Mouse (Mus musculus) forebrain, embryonic 11.5 days (tissue): ENCODE data around the gene Man2a1. TPM values are rescaled to one million over a fixed set of nuclear protein-coding genes. Genes with fewer than 3 reads are reported as not detected.

ENCODE experiments used
- ATAC-seq: fragments of 200-750 bp; cut with Nextera tagmentation; replicated peaks from 2 replicates; pipeline ENCODE4 v1.8.0; 2017; ENCODE audit warnings: moderate TSS enrichment; ENCODE audit not compliant: low FRiP score
- DNase-seq: peaks from one replicate; pipeline ENCODE4 v3.0.0-alpha.2; 2017; ENCODE audit warnings: low spot score
- H3K27ac ChIP-seq: fragments of 300-500 bp; sonication (generic); 2 replicates; pipeline ENCODE4 v1.5.1; 2014; ENCODE audit warnings: low read depth, low read length
- H3K27me3 ChIP-seq: fragments of 300-500 bp; sonication (generic); 2 replicates; pipeline ENCODE4 v1.6.1; 2014; ENCODE audit warnings: mild to moderate bottlenecking, low read length, mixed read lengths; ENCODE audit not compliant: control insufficient read depth, insufficient read depth
- H3K36me3 ChIP-seq: fragments of 300-500 bp; sonication (generic); 2 replicates; pipeline ENCODE4 v1.6.1; 2014; ENCODE audit warnings: mild to moderate bottlenecking, low read length, moderate library complexity, mixed read lengths; ENCODE audit not compliant: control insufficient read depth, insufficient read depth
- H3K4me1 ChIP-seq: fragments of 300-500 bp; sonication (generic); replicated peaks from 2 replicates; pipeline ENCODE4 v1.6.1; 2014; ENCODE audit warnings: low read length, mixed read lengths; ENCODE audit not compliant: control insufficient read depth, insufficient read depth
- H3K4me2 ChIP-seq: fragments of 300-500 bp; sonication (generic); 2 replicates; pipeline ENCODE4 v1.6.1; 2014; ENCODE audit warnings: low read depth, mild to moderate bottlenecking, low read length, moderate library complexity, mixed read lengths; ENCODE audit not compliant: severe bottlenecking
- H3K4me3 ChIP-seq: fragments of 300-500 bp; sonication (generic); 2 replicates; pipeline ENCODE4 v1.5.1; 2014; ENCODE audit warnings: low read depth, low read length
- H3K9ac ChIP-seq: fragments of 300-500 bp; sonication (generic); 2 replicates; pipeline ENCODE4 v1.6.1; 2014; ENCODE audit warnings: low read length
- H3K9me3 ChIP-seq: fragments of 300-500 bp; sonication (generic); 2 replicates; pipeline ENCODE4 v1.6.1; 2016; ENCODE audit warnings: low read length, mixed read lengths; ENCODE audit not compliant: control insufficient read depth
- WGBS: fragments of 180-500 bp; shearing (Covaris S2); extraction: QIAGEN DNeasy Blood & Tissue Kit; methylation state at CpG from one replicate; pipeline ENCODE4 v1.1.7; 2014; 5-methylcytosine and 5-hydroxymethylcytosine counted together
- polyA plus RNA-seq: library from polyadenylated mRNA; unstranded; fragments of >200 nt; fragmentation: Nextera tagmentation; extraction: Ambion mirVana; gene quantifications from 2 replicates; pipeline ENCODE4 v1.2.1, GENCODE M21; 2014

Man2a1 gene
- polyA plus RNA-seq: 4.4 and 5.1 TPM in 2 replicates

DNA sequence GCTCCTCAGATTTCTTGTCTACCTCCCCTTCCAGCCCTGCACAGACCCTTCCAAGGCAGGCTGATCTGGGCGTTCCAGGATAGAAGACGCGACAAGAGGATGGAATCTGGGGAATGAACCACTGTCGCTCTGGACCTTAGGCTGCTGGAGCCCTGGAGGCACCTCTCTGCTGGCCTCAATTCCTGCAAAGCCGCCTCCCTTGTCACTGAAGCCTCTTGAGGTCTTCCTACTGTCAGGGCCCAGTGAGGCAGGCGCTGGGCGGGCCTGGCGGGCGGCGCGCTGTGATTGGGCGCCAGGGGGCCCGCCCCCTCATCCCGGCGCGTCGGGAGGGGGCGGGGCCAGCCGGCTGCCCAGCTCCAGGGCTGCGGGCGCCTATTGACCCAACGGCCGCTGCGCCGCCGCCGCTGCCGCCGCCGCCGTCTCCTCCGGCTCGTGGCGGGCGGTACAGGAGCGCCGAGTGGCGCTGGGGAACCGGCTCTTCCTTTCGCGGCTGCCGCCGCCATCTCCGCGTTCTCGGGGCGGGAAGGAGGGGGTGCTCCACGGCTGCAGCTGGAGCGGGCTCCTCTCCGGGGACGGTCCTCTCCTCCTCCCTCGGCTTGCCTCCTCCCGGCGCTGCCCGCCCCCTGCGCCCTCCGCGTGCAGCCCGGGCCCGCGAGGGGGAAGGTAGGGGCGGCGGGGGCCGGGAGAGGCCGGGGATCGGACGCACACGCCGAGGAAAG, at the start of gene Man2a1:
Gene Man2a1, plus strand, starts transcription at position 365 of the 719 bp plus-strand sequence.
- DNase-seq: peak; percentile 93
- H3K27me3 ChIP-seq: no peaks in the 10 kb centered on the region; the same call in 1 of the 2 replicates
- peak within 1 kb of the TSS; percentile 91 for H3K9ac ChIP-seq
- peak; percentile 97 for ATAC-seq
- WGBS: under 1% methylated on average over 57 of the region's 69 CpGs
- no peaks in the 10 kb centered on the region for H3K36me3 ChIP-seq
- peak within 1 kb of the TSS; percentile 82 for H3K4me3 ChIP-seq
- H3K4me2 ChIP-seq: peak within 1 kb of the TSS; percentile 99
- peaks cover 3% of the 10 kb centered on the region for H3K4me1 ChIP-seq
- peak within 1 kb of the TSS; percentile 72 for H3K27ac ChIP-seq
- H3K9me3 ChIP-seq: no peaks in the 10 kb centered on the region

DNA sequence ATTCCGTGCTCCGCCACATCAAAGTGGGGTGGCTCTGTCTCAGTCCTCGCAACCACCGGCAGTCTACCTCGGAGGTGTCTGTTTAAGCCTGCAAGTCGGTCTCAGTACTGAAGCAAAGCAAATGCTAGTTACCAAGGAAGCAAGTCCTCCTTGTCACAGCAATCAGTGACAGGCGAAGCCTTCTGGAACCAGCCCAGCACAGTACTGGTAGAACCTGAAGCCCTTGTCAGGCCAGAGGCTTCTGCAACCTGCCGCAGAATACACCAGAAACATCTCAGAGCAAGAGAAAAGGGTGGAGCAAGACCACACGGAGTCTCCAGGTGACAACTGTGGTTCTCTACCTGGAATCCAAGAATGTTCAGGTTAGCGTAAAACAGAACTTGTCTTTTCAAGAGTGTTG, 47.2 kb upstream of the Man2a1 start:
- H3K9ac ChIP-seq: no peak overlapping the region
- no peak overlapping the region for H3K4me2 ChIP-seq
- no peaks in the 10 kb centered on the region for H3K9me3 ChIP-seq
- no peaks in the 10 kb centered on the region for H3K27me3 ChIP-seq
- DNase-seq (no peak), ATAC-seq (no peak)
- H3K4me3 ChIP-seq: no peak overlapping the region
- WGBS: 93% methylated on average over 10 of the region's 10 CpGs
- no peaks in the 10 kb centered on the region for H3K36me3 ChIP-seq
- no peak overlapping the region for H3K27ac ChIP-seq
- no peaks in the 10 kb centered on the region for H3K4me1 ChIP-seq

DNA sequence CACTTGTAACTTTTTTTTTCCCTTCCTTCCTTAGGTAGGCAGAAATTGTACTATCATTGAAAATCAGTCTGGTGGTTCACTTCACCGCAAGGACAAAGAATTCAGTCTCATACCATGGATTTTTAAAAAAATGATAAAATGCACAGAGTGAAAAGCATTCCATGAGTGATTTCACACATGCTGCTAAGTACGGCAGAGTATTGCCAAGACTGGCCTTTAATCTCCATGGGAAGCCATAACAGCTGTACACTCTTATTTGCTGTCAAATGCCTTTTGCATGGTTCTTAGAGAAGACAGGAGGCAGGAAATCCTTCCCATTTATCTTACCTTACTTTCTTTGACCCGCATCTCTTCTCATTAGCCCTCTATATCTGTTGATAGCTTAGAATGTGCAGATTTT, 45.6 kb upstream of the Man2a1 start:
- no peak overlapping the region for H3K4me3 ChIP-seq
- no peaks in the 10 kb centered on the region for H3K9me3 ChIP-seq
- no peaks in the 10 kb centered on the region for H3K36me3 ChIP-seq
- no peak overlapping the region for H3K9ac ChIP-seq
- WGBS: 79% methylated on average over 3 of the region's 3 CpGs
- H3K4me1 ChIP-seq: no peaks in the 10 kb centered on the region
- no peak overlapping the region for H3K4me2 ChIP-seq
- H3K27ac ChIP-seq: no peak overlapping the region
- no peaks in the 10 kb centered on the region for H3K27me3 ChIP-seq
- ATAC-seq (no peak), DNase-seq (no peak)

DNA sequence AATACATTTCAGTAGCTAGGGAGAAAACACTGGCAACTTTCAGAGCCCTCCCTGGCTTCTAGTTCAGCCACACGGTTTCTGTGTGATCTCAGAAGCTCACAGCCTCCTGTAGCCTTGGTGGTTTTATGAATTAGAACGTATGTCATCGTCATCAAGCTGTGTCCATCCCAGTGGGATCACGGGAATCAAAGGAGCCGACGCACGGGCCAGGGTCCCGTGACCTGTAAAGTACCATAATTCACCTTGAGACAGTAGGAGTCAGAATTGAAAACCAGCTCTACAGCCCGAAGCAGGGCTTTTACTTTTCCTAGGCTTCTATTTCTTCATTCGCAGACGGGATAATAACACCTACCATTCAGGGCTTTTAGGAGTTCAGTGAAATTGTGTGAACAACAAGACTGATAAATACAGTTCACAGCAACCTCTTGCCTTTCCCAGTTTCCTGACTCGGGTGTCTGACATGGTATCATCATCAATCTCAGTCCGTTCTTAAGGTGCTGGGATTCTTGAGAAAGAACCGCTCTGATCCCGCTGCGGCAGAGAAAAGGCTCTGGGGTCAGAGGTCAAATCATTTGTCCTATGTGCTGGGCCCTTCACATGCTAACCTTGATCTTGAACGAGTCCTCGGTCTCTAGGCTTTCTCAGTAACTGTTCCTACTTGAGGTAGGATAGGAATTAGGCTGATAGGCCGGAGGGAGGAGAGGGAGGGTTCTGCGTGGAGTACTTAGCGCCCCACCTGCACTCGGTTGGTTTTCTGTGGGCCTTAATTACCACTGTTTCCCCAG, 43.7 kb upstream of the Man2a1 start:
- H3K4me2 ChIP-seq: no peak overlapping the region
- no peaks in the 10 kb centered on the region for H3K9me3 ChIP-seq

DNA sequence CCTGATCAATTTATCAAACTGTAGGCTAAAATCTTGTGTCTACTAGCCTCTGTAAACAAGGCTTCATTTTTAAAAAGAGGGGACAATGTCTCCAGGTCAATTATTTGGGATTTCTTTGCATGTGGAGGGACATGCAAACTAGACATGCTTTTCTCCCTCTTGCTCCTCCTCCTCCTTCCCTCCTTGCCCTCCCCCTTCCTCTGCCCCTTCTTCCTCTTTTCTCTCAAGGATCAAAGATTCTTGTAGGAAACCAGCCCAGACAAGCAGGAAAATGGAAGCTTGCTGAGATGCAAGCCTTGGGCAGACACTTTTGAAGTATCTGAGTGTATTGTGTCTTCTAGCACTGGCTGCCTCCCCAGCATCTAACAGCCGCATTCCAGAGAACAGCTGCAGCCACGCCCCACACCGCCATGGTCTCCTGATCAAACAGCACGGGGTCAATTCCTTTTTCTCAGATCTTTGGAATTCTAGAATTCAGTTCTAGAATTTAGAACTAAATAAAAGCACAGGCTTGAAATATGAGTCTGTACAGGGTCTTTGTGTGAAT, 41.5 kb upstream of the Man2a1 start:
- 7% methylated on average over 4 of the region's 4 CpGs for WGBS
- Histone ChIP-seq H3K27me3 (no peaks in the 10 kb centered on the region), H3K4me1 (no peaks in the 10 kb centered on the region), H3K4me3 (no peak overlapping the region), H3K27ac (no peak overlapping the region), H3K36me3 (no peaks in the 10 kb centered on the region), H3K9me3 (no peaks in the 10 kb centered on the region), H3K9ac (no peak overlapping the region), H3K4me2 (no peak overlapping the region)
- peak; percentile 76; the same call in 1 of the 2 replicates for ATAC-seq
- DNase-seq: peak; percentile 65

More for the DNA sequence above, 43.7 kb upstream of the Man2a1 start:
- Histone ChIP-seq H3K9ac (no peak overlapping the region), H3K36me3 (no peaks in the 10 kb centered on the region), H3K27ac (no peak overlapping the region), H3K27me3 (no peaks in the 10 kb centered on the region), H3K4me1 (no peaks in the 10 kb centered on the region), H3K4me3 (no peak overlapping the region)
- DNase-seq (no peak), ATAC-seq (no peak)
- WGBS: 91% methylated on average over 22 of the region's 22 CpGs

DNA sequence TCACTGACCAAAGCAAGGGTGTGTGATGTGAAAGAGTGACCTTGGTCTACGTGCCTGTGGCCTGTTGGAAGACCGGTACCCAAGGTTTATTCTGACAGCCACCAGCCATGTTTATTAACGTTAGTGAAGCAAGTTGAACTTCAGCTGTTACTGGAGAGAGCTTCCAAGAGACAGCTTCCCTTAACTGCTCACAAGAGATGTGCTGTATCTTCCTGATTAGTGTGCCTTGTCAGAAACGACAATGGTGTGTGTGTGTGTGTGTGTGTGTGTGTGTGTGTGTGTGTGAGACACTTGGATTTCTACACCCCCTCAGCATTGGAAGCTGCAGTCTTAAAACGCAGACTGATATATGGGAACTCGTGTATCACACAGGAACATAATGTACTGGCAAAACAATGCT, 34.1 kb upstream of the Man2a1 start:
- Histone ChIP-seq H3K36me3 (no peaks in the 10 kb centered on the region), H3K9ac (no peak overlapping the region), H3K4me2 (no peak overlapping the region), H3K27me3 (no peaks in the 10 kb centered on the region), H3K27ac (no peak overlapping the region), H3K4me1 (no peaks in the 10 kb centered on the region), H3K4me3 (no peak overlapping the region), H3K9me3 (no peaks in the 10 kb centered on the region)
- ATAC-seq (no peak), DNase-seq (no peak)
- 83% methylated on average over 6 of the region's 6 CpGs for WGBS

DNA sequence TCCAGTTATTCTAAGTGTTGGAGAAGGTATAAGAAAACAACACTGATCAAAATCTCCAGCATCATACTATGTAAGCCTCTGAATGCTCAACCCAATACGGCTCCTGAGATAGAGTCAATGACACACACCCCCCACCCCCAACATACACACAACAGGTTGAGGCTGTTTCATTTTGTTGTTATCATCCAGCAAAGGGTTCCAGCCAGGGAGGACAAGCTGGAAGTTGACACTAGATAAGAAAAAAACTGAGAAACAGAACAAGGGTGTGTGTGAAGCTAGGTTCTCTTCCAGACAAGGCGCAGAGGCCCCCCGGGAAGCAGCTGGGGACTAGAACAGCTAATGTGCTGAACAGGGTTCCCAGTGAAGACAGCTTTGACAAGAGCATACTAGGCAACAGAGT, 33.0 kb upstream of the Man2a1 start:
- no peaks in the 10 kb centered on the region for H3K9me3 ChIP-seq
- no peak overlapping the region for H3K4me3 ChIP-seq
- 91% methylated on average over 3 of the region's 3 CpGs for WGBS
- no peak for ATAC-seq
- no peak overlapping the region for H3K27ac ChIP-seq
- H3K4me2 ChIP-seq: no peak overlapping the region
- H3K36me3 ChIP-seq: no peaks in the 10 kb centered on the region
- no peak for DNase-seq
- no peaks in the 10 kb centered on the region for H3K4me1 ChIP-seq
- no peaks in the 10 kb centered on the region for H3K27me3 ChIP-seq
- no peak overlapping the region for H3K9ac ChIP-seq

DNA sequence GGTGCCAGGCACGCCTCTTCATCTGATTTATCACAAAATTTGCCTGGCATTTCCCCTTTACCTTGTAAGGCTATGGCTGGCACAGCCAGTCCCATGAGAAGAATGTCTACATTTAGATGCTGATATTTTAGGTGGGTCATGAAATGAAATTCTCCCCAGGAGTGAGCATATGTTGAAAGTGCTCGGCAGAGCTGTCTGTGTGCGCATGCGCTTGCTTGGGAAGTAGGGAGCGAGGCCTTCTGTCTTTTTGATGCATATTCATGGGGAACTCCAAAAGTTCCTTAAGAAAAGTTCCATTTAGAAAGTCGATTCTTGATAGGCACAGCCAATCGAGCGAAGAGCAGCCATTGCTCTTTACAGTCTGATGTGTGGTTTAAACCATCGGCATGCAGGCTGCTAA, 26.6 kb upstream of the Man2a1 start:
- H3K9me3 ChIP-seq: no peaks in the 10 kb centered on the region
- no peak overlapping the region for H3K4me3 ChIP-seq
- no peaks in the 10 kb centered on the region for H3K4me1 ChIP-seq
- H3K9ac ChIP-seq: no peak overlapping the region
- DNase-seq (no peak), ATAC-seq (no peak)
- H3K27ac ChIP-seq: no peak overlapping the region
- 95% methylated on average over 9 of the region's 9 CpGs for WGBS
- H3K36me3 ChIP-seq: no peaks in the 10 kb centered on the region
- H3K27me3 ChIP-seq: no peaks in the 10 kb centered on the region
- H3K4me2 ChIP-seq: no peak overlapping the region
